Mouse (Mus musculus): ENCODE measurements around the gene Immp2l.

Immp2l gene

GRCm38 (mm10) chr12:41047085-41047766 is 23.3 kb downstream of the Immp2l start:
- DNase-seq (ENCODE audit: inconsistent ontology term) = no peak

GRCm38 (mm10) chr12:41050945-41051344 is 27.1 kb downstream of the Immp2l start:
- DNase-seq (ENCODE audit: inconsistent ontology term) = no peak

DNA sequence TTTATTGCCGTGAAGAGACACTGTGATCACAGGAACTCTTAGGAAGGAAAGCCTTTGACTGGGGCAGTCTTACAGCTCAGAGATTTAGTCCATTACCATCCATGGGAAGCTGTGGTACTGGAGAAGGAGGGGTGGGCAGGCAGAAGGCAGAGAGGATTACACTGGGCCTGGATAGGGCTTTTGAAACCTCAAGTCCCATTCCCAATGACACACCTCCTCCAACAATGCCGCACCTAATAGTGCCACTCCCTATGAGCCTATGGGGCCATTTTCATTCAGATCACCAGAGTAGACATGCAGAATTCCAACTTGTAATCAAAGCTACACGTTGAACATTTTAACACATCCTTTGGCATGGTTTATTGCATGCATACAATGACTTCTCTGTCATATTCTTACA is 29.0 kb downstream of the Immp2l start:
- DNase-seq (ENCODE audit: inconsistent ontology term) = no peak

GRCm38 (mm10) chr12:41054006-41054791 is 30.3 kb downstream of the Immp2l start:
- DNase-seq (ENCODE audit: inconsistent ontology term) = no peak

DNA sequence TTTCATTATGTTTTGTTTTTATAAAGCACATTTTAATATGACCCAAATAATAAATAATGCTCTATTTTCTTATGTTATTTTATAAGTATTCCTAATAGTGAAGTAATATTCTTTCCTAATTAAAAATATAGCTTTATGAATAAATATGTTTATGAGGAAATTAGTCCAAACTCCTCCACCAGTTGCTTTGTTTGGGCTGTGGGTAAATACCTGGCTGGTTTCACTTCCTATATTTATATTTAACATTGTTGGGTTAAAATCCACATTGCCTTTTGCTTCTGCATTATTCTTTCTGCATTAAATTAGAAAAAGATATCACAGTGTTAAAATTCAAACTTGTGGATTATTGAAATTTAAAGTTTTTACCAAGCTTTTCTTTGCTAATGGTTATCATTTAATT is 32.1 kb downstream of the Immp2l start:
- no peak for DNase-seq (ENCODE audit: inconsistent ontology term)

DNA sequence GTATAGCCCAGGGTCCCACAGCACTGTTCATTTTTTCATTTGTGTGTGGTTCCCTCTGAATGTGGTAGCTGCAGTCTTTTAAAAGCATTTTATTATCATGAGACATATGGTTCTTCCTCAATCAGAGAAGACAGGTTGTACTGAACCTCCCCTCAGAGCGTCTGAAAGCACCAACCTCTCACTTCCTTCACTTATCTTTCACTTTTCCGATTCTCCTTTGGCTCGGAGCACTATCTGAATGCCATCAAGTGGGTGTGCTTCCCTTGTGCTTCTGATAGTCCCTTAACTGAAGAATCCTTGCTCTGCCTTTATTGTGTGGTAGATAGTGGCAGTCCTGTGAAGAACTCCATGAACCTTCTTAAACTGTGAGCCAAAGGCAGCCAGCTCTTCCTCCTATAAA is 39.4 kb downstream of the Immp2l start:
- no peak for DNase-seq (ENCODE audit: inconsistent ontology term)

- DNase-seq (ENCODE audit: inconsistent ontology term) = peak; percentile 28
These were observed 58.0 kb downstream of the Immp2l start for GRCm38 (mm10) chr12:41081843-41082242.

DNA sequence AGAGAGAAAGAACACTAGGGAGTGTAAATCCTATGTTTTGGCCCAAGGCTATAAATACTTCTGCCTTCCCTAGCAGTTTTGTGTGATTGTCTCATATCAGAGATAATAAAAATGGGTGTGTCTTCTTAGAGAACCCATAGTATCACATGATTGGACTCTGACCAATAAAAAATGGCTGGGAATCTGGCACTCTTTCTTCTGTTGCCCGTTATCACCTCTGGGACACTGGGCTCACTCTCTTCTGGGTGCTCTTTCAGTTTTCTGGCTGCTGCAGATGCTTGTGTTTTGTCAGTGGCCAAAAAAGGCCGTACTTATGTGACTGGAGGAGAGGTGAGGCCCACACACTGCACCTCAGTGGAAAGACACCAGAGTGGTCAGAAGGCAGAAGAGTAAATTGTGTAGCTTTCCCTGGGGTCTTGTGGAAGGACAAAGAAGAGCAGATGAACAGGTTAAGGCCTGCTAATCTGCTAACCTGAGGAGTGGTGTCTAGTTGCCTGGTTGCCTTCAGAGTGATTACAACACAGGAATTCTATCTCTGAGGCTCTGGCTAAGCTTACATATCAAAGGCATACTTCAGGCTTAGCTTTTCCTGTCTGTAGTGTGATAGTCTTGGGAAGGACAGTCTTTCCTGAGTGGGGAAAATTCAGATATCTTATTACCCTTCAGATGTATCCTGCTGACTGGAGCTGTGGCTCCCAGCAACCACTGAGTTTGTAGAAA is 60.6 kb downstream of the Immp2l start:
- no peak for DNase-seq (ENCODE audit: inconsistent ontology term)

- DNase-seq (ENCODE audit: inconsistent ontology term) = peak; percentile 82
These were observed 66.1 kb downstream of the Immp2l start for GRCm38 (mm10) chr12:41089931-41090366.

GRCm38 (mm10) chr12:41090771-41091170 is 66.9 kb downstream of the Immp2l start:
- DNase-seq (ENCODE audit: inconsistent ontology term) = no peak

GRCm38 (mm10) chr12:41091316-41091715 is 67.4 kb downstream of the Immp2l start:
- DNase-seq (ENCODE audit: inconsistent ontology term) = no peak

DNA sequence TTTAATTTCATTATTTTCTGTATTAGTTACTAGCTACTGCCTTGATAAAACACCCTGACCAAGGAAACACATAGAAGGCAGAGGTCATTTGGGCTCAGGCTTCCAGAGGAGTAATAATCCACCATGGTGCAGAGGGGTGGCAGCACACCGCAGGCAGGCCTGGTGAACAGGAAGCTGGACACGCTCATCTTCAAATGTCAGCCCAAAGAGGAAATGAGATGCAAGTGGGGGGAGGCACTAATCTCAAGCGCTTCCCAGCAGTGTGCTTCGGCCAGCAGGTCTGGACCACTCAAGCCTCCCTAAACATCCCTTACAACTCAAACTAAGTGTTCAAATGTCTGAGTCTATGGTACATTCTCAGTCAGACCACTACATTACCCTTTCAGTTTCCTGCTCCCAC is 72.2 kb downstream of the Immp2l start:
- DNase-seq (ENCODE audit: inconsistent ontology term) = no peak

DNA sequence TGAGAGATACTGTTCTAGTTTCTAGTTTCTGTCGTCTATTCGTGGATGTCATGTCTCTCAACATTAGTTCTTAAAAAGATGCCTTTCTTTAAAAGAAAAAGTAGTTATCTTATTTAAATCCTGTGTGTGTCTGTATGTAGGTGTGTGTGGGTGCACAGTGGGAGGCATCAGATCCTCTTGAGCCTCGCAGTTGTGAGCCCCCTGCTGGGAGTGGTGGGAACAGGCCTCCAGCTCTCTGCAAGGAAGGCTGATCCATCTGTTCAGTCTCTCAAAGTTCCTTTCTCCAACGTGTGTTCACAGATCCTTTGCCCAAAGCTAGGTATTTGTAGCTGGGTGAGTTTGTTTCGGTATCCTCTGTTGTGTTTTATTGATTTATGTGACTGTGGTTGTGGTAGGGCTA is 73.5 kb downstream of the Immp2l start:
- no peak for DNase-seq (ENCODE audit: inconsistent ontology term)

- DNase-seq (ENCODE audit: inconsistent ontology term) = no peak
These were observed 85.1 kb downstream of the Immp2l start for GRCm38 (mm10) chr12:41109011-41109410.

- no peak for DNase-seq (ENCODE audit: inconsistent ontology term)
These were observed 87.6 kb downstream of the Immp2l start for GRCm38 (mm10) chr12:41111456-41111855.

- no peak for DNase-seq (ENCODE audit: inconsistent ontology term)
These were observed 88.2 kb downstream of the Immp2l start for GRCm38 (mm10) chr12:41112137-41112536.

DNA sequence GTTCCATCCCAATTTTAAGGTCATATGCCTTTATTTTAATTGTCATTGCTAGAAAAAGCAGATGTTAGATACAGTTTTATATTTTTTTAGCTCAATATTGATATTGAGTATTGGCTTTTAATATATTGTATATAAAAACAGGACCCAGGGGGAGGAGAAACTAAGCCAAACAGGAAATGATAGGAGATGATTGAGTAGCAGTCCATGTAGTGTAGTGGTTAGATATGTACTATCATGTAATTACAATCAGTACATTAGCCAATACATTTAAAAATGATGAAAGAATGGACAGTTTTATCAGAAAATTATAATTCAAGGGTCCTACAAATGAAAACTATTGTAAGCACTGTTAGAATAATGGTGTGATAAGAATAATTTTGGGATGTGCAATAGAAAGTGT is 94.5 kb downstream of the Immp2l start:
- no peak for DNase-seq (ENCODE audit: inconsistent ontology term)

- DNase-seq (ENCODE audit: inconsistent ontology term) = no peak
These were observed 95.8 kb downstream of the Immp2l start for GRCm38 (mm10) chr12:41119657-41120056.

DNA sequence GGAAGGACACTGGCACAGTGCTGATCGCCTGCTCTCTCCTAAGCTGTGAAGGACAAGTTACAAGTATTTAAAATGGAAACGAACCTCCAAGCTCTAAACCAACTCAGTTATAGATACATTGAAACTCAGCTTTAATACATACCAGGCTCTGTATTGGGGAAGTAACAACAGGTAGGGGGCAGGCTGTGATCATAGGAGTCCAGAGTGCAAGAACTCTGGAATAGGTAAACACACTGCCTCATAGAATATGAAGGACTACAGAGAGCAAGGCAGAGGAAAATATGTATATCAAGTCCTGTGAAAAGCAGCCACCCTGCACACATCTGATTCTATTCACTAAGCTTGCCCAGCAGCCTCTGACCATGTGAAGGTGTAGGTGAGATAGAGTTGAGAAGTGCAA is 99.3 kb downstream of the Immp2l start:
- no peak for DNase-seq (ENCODE audit: inconsistent ontology term)

GRCm38 (mm10) chr12:41134885-41135284 is 111.0 kb downstream of the Immp2l start:
- no peak for DNase-seq (ENCODE audit: inconsistent ontology term)

DNA sequence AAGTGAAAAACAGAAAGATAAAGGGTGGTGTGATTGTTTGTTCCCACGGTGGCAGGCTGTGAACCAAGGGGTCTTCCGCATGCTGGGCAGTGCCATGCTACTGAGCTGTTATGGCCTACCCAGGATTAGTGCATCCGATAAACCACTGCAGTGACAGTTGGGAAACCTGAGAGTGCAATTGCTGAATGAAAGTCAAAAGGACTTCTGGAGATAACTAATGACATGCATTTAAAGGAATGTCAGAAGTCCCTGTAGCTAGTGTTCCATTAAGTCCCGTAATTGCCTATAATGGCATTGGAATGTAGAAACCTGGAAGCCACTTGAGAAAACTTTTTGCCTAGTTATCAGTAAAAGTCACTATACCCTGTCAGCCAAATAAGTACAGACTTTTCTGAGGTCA is 135.7 kb downstream of the Immp2l start:
- DNase-seq (ENCODE audit: inconsistent ontology term) = no peak

- DNase-seq (ENCODE audit: inconsistent ontology term) = no peak
These were observed 143.9 kb downstream of the Immp2l start for GRCm38 (mm10) chr12:41167802-41168201.

GRCm38 (mm10) chr12:41170051-41170450 is 146.2 kb downstream of the Immp2l start:
- no peak for DNase-seq (ENCODE audit: inconsistent ontology term)

Data from Muller cell, postnatal 12 days (primary cell).